Mouse (Mus musculus) limb, embryonic 12.5 days (tissue): ENCODE results near the gene Aspscr1. TPM values are rescaled to one million over a fixed set of nuclear protein-coding genes. Genes with fewer than 3 reads are reported as not detected.
"Not testable (repeated sequence)": the region's sequence is repeated elsewhere in the genome, so short reads cannot be mapped to it uniquely, and the experiment has no call there.

Source experiments
- ATAC-seq: fragments of 200-750 bp; cut with Nextera tagmentation; 2 replicates; pipeline ENCODE4 v1.8.0; 2017; ENCODE audit warnings: low read depth, moderate TSS enrichment; ENCODE audit not compliant: insufficient number of reproducible peaks, insufficient read depth, low FRiP score, low TSS enrichment
- H3K27ac ChIP-seq: fragments of 300-500 bp; sonication (generic); 2 replicates; pipeline ENCODE4 v1.5.1; 2016; ENCODE audit warnings: mild to moderate bottlenecking, moderate library complexity
- H3K27me3 ChIP-seq: fragments of 300-500 bp; sonication (generic); 2 replicates; pipeline ENCODE4 v1.6.1; 2016; ENCODE audit warnings: mild to moderate bottlenecking, moderate library complexity
- H3K36me3 ChIP-seq: fragments of 300-500 bp; sonication (generic); 2 replicates; pipeline ENCODE4 v1.6.1; 2016; ENCODE audit warnings: mild to moderate bottlenecking, moderate library complexity
- H3K4me1 ChIP-seq: fragments of 300-500 bp; sonication (generic); replicated peaks from 2 replicates; pipeline ENCODE4 v1.6.1; 2016
- H3K4me2 ChIP-seq: fragments of 300-500 bp; sonication (generic); 2 replicates; pipeline ENCODE4 v1.6.1; 2016; ENCODE audit warnings: mild to moderate bottlenecking, moderate library complexity
- H3K4me3 ChIP-seq: fragments of 300-500 bp; sonication (generic); replicated peaks from 2 replicates; pipeline ENCODE4 v1.5.1; 2016; ENCODE audit warnings: mild to moderate bottlenecking
- H3K9ac ChIP-seq: fragments of 300-500 bp; sonication (generic); replicated peaks from 2 replicates; pipeline ENCODE4 v1.6.1; 2016; ENCODE audit warnings: mild to moderate bottlenecking, moderate library complexity
- H3K9me3 ChIP-seq: fragments of 300-500 bp; sonication (generic); 2 replicates; pipeline ENCODE4 v1.6.1; 2016; ENCODE audit warnings: mild to moderate bottlenecking, moderate library complexity
- WGBS: fragments of 180-500 bp; shearing (Covaris S2); methylation state at CpG from one replicate; pipeline ENCODE4 v1.1.7; 2016; 5-methylcytosine and 5-hydroxymethylcytosine counted together
- polyA plus RNA-seq: library from polyadenylated mRNA; unstranded; fragments of >200 nt; fragmentation: Nextera tagmentation; extraction: Ambion mirVana; gene quantifications from 2 replicates; pipeline ENCODE4 v1.2.1, GENCODE M21; 2016

Aspscr1 gene
- polyA plus RNA-seq, 1 experiment from 2014 or later: 149 TPM

DNA sequence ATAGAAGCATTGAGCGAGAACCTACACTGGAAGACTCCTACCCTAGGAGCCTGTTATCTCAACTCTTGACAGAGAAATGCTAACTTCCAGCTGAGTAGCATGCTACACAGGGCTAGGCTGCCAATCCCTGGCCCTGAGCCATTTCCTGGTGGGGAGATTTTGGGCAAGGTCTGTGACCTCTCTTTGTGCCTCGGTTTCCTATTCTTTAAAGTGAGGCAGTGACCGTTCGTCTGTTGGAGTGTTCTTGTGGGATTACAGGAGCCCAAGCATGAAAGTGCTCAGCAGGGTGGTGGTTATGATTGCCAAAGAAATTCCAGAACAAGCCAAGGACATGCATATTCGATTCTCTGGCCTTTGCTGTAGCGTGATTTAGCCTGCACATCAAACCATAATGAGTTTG is 10.0 kb upstream of the Aspscr1 start:
- Histone ChIP-seq H3K4me1 (peaks cover 41% of the 10 kb centered on the region), H3K9me3 (no peaks in the 10 kb centered on the region), H3K4me2 (no peak overlapping the region), H3K9ac (no peak overlapping the region), H3K27me3 (peaks cover 67% of the 10 kb centered on the region), H3K4me3 (no peak overlapping the region), H3K27ac (no peak overlapping the region), H3K36me3 (no peaks in the 10 kb centered on the region)
- ATAC-seq: no peak
- WGBS: 78% methylated on average over 6 of the region's 6 CpGs

DNA sequence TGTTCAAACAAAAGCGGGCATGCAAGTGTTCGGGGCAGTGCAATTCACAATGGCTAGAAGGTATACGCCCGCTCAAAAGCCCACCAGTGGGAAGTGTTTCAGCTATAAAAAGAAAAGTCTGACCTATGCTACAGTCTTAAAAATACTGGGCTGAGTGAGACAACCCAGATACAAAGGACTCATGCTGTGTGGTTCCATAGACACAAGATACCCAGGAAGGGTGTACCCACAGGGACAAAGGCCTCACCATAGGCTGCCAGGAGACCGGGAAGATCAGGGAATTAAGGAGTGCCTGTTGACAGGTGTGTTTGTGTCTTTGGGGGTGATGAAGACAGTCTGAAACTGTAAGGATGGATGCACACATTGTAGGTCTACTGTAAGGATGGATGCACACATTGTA is 9.1 kb upstream of the Aspscr1 start:
- Histone ChIP-seq H3K4me2 (no peak overlapping the region), H3K4me3 (no peak overlapping the region), H3K4me1 (peaks cover 41% of the 10 kb centered on the region), H3K27ac (no peak overlapping the region), H3K36me3 (no peaks in the 10 kb centered on the region), H3K27me3 (peaks cover 58% of the 10 kb centered on the region), H3K9ac (no peak overlapping the region), H3K9me3 (no peaks in the 10 kb centered on the region)
- no peak for ATAC-seq
- WGBS: 91% methylated on average over 5 of the region's 5 CpGs

DNA sequence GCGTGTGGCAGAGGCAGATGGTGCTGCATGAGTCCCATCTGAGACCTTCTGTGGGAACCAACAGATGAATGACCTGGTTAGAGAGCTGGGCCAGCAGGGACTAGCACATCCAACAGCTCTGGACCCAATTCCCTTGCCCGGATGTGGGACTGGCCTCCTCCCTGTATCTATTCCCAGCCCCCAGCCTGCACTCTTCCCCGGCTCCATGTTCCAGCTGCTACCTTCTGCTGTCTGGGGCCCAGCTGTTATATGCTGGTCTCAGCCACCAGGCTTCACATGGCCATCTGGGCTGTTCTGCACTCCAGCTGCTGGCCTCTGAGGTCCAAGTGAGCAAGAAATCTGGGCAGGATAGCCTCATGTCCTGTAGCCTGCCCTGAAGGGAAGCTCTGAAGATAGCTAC is 7.4 kb upstream of the Aspscr1 start:
- Histone ChIP-seq H3K4me1 (peaks cover 26% of the 10 kb centered on the region), H3K27me3 (peaks cover 41% of the 10 kb centered on the region), H3K4me2 (no peak overlapping the region), H3K36me3 (no peaks in the 10 kb centered on the region), H3K9ac (no peak overlapping the region), H3K4me3 (no peak overlapping the region), H3K9me3 (no peaks in the 10 kb centered on the region), H3K27ac (no peak overlapping the region)
- no peak for ATAC-seq
- 66% methylated on average over 3 of the region's 3 CpGs for WGBS

DNA sequence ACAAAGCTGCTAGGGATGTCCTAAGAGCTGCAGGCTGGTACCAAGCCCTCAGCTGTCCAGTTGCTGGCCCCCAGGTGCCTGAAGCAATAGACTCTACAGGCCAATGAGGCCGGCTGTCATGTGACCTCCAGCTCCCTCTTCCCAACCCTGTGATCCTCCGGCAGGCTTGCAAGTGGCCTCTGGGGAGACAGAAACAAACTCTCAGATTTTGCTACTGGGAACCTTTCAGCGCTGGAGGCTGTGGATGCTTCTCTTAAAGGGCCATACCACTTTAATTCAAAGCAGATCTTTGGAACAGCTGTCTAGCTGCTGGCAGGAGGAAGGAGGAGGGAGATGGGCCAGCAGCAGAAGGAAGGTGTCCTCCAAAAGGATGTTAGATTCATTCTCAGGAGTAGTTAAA is 6.2 kb upstream of the Aspscr1 start:
- Histone ChIP-seq H3K9ac (no peak overlapping the region), H3K27ac (no peak overlapping the region), H3K27me3 (peaks cover 29% of the 10 kb centered on the region), H3K36me3 (no peaks in the 10 kb centered on the region), H3K4me1 (peaks cover 15% of the 10 kb centered on the region), H3K9me3 (no peaks in the 10 kb centered on the region), H3K4me2 (0 out of 2 replicates have a peak overlapping the region, but pooled peaks have one; percentile 17), H3K4me3 (no peak overlapping the region)
- 1% methylated on average over 3 of the region's 3 CpGs for WGBS
- ATAC-seq: no peak

DNA sequence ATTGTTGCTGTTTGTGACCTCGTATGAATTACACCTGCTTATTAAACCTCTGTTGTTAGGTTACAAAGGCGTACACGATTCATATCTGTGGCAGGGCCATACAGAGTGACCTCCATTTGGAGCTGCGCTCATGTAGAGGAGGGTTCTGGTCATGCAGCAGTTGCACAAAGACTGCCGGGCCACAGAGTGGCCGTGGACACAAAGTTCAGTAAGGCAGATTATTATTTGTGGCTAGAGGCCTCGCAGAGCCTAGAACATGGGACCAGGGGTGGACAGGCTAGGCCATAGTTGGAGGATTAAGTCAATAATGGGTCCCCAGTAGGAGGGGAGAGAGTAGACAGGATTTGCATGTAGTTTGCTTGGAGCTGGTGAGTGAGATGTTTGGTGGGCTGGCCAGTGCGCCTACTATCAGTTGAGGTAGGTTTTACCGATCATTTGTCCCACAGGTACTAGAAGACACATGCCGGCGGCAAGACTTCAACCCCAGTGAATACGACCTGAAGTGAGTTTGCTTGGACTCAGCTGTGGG is 885 bp downstream of the Aspscr1 start:
- ATAC-seq: peak; percentile 11; the same call in 1 of the 2 replicates
- Histone ChIP-seq H3K9me3 (no peaks in the 10 kb centered on the region), H3K27ac (peak overlapping the region; percentile 91)

DNA sequence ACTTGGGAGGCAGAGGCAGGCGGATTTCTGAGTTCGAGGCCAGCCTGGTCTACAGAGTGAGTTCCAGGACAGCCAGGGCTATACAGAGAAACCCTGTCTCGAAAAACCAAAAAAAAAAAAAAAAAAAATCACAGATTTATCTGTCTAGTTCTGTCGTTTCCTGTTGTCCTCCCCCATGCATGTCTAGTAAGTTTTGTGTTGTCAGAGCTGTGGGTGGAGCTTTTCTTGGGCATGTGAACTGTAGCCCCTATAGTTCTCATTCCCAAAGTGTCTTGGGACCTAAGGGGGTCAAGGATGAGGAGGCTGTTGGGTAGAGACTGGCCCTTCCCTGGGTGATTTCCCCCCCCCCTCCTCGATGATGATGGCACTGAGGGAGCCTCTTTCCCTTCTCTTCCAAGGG is 3.1 kb downstream of the Aspscr1 start:
- not testable (repeated sequence) for H3K4me2 ChIP-seq
- WGBS: 89% methylated on average over 5 of the region's 5 CpGs
- H3K36me3 ChIP-seq: peaks cover 51% of the 10 kb centered on the region

More for the DNA sequence above, 885 bp downstream of the Aspscr1 start:
- peaks cover 29% of the 10 kb centered on the region for H3K36me3 ChIP-seq
- peak overlapping the region; percentile 90 for H3K4me2 ChIP-seq
- peak overlapping the region; percentile 81 for H3K9ac ChIP-seq
- WGBS: 41% methylated on average over 12 of the region's 12 CpGs
- no peaks in the 10 kb centered on the region for H3K27me3 ChIP-seq
- peaks cover 19% of the 10 kb centered on the region for H3K4me1 ChIP-seq
- peak overlapping the region; percentile 75 for H3K4me3 ChIP-seq

DNA sequence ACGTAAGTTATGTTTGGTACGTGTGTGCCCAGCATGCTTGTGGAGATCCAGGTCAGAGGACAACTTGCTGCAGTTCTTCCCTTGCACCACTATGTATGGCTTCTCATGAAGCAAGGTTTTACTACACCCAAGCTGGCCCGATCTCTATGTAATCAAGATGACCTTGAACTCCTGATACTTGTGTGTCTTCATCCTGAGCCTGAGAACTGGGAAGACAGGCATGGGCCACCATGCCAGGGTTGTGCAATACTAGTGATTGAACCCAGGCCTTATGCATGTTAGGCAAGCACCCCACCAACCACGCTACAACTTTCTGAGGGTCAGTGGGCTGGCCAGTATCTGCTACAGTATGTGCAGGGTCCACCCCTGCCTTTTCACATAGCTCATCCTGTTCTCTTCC is 4.2 kb downstream of the Aspscr1 start:
- Histone ChIP-seq H3K9me3 (no peaks in the 10 kb centered on the region), H3K4me1 (peaks cover 19% of the 10 kb centered on the region), H3K27ac (no peak overlapping the region), H3K36me3 (peaks cover 57% of the 10 kb centered on the region), H3K4me2 (no peak overlapping the region), H3K27me3 (no peaks in the 10 kb centered on the region), H3K9ac (no peak overlapping the region), H3K4me3 (no peak overlapping the region)
- 92% methylated on average over 4 of the region's 4 CpGs for WGBS
- no peak for ATAC-seq

More for the DNA sequence above, 3.1 kb downstream of the Aspscr1 start:
- ATAC-seq, H3K27me3 ChIP-seq, H3K27ac ChIP-seq, H3K9me3 ChIP-seq, H3K4me3 ChIP-seq, H3K9ac ChIP-seq: not testable (repeated sequence)
- peaks cover 19% of the 10 kb centered on the region for H3K4me1 ChIP-seq

DNA sequence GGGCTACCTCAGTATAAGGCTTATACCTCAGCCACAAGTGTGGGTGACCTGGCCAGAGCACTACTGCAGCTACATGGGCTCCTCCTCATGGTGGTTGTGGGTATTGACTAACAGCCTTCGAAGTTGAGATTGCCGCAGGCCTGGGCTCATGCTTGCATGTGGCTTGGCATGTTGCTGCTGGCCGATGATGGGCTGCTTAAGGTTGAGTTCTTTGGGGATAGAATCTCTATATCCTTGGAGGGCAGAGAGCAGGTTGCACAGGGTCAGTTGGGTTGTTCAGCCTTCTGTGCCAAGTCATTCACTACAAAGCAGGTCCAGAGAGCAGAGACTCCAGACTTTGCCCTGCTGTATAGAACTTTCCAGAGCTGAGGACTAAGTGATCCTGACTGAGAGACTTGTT is 7.1 kb downstream of the Aspscr1 start:
- H3K9me3 ChIP-seq: no peaks in the 10 kb centered on the region
- no peak overlapping the region for H3K4me2 ChIP-seq
- no peak for ATAC-seq
- peaks cover 16% of the 10 kb centered on the region; the same call in 1 of the 2 replicates for H3K4me1 ChIP-seq
- no peak overlapping the region for H3K27ac ChIP-seq
- peaks cover 84% of the 10 kb centered on the region for H3K36me3 ChIP-seq
- WGBS: 81% methylated on average over 3 of the region's 3 CpGs
- no peak overlapping the region for H3K9ac ChIP-seq
- no peaks in the 10 kb centered on the region for H3K27me3 ChIP-seq
- H3K4me3 ChIP-seq: no peak overlapping the region

DNA sequence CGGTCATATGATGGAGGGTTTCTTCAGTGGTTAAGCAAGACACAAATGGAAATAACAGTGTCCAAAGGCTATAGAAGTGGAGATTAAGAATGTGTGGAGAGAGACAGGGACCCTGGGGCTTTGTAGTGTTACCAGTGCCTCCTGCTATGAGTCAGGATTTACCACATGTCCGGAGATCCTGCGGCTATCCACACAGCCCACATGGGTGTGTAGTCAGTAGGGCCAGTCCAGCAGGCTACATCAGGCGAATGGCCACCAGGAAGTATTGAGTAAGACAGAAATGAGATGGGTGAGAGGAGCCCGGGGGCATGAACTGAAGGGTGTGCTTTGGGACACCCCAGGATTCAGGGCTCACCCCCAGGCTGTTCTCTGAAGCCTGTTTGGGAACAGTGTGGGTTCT is 9.9 kb downstream of the Aspscr1 start:
- no peaks in the 10 kb centered on the region for H3K27me3 ChIP-seq
- no peaks in the 10 kb centered on the region for H3K9me3 ChIP-seq
- peaks cover 84% of the 10 kb centered on the region for H3K36me3 ChIP-seq
- no peak overlapping the region for H3K4me2 ChIP-seq
- H3K4me1 ChIP-seq: peaks cover 16% of the 10 kb centered on the region; the same call in 1 of the 2 replicates
- no peak for ATAC-seq
- no peak overlapping the region for H3K4me3 ChIP-seq
- H3K9ac ChIP-seq: no peak overlapping the region
- no peak overlapping the region for H3K27ac ChIP-seq
- 93% methylated on average over 5 of the region's 5 CpGs for WGBS

DNA sequence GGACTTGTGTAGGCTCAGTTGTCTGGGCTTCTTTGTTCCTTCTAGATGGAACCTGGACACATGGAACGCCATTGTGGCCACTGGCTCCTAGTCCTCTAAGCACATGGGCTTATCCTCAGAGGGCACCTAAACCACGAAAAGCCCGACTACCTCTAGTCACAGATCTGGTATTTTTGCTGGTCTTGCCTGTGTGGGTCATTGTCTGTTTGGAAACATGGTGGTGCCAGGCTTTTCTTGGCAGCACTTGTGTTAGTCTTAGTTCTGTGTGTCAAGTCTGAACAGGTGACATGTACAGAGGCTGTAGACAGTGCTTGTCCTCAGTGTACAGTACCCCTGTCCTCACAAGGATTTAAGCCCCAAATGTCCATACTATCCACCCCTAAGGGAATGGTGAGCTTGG is 10.8 kb downstream of the Aspscr1 start:
- no peak overlapping the region for H3K4me2 ChIP-seq
- 94% methylated on average over 3 of the region's 3 CpGs for WGBS

DNA sequence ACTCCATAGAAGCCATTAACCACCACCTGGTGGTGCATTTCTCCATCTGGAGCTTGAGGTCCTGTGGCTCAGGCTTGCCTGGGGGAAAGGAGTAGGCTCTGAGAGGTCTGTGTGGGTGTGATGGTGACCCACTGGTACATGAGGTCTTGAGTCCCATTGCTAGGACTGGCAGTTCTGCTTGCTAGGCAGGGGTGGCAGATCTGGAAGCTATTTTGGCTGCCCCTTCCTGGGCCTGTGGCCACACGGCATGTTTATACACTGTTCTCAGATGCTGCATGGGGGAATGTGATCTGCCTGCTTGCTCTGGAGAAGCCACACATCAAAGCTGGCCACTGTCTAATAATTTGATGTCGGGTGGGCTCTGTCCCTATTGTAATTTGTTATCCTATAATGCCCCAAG is 11.3 kb downstream of the Aspscr1 start:
- no peak overlapping the region for H3K9ac ChIP-seq
- H3K4me3 ChIP-seq: no peak overlapping the region
- no peak for ATAC-seq
- H3K27me3 ChIP-seq: no peaks in the 10 kb centered on the region
- no peaks in the 10 kb centered on the region for H3K9me3 ChIP-seq
- WGBS: 83% methylated on average over 2 of the region's 2 CpGs
- H3K4me2 ChIP-seq: no peak overlapping the region
- H3K36me3 ChIP-seq: peaks cover 84% of the 10 kb centered on the region
- H3K4me1 ChIP-seq: peaks cover 16% of the 10 kb centered on the region; the same call in 1 of the 2 replicates
- H3K27ac ChIP-seq: no peak overlapping the region

More for the DNA sequence above, 10.8 kb downstream of the Aspscr1 start:
- H3K9me3 ChIP-seq: no peaks in the 10 kb centered on the region
- H3K4me3 ChIP-seq: no peak overlapping the region
- no peaks in the 10 kb centered on the region for H3K27me3 ChIP-seq
- ATAC-seq: no peak
- peaks cover 84% of the 10 kb centered on the region for H3K36me3 ChIP-seq
- no peak overlapping the region for H3K27ac ChIP-seq
- H3K4me1 ChIP-seq: peaks cover 16% of the 10 kb centered on the region; the same call in 1 of the 2 replicates
- H3K9ac ChIP-seq: no peak overlapping the region

DNA sequence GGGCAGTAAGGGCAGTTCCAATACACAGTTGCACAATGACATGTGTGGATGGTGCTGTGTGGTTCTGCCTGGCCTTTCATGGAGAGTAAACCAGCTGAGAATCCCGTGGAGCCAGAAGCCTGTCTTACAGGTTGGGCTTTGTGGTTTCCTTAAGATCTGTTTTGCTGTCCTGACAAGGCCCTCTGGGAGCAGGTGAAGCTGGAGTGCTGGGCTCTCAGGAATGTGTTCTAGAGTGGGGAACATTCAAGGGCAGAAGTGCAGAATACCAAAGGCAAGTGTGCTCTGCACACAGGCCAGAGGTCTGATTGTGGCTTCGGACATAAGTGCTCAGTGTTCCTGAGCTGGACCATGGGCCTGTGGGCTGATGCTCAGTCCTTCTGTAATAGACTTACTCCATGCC is 11.9 kb downstream of the Aspscr1 start:
- H3K9ac ChIP-seq: no peak overlapping the region
- no peak overlapping the region for H3K4me2 ChIP-seq
- no peak overlapping the region for H3K4me3 ChIP-seq
- H3K9me3 ChIP-seq: no peaks in the 10 kb centered on the region
- H3K27ac ChIP-seq: no peak overlapping the region
- WGBS: 84% methylated on average over 2 of the region's 2 CpGs
- H3K27me3 ChIP-seq: no peaks in the 10 kb centered on the region
- H3K36me3 ChIP-seq: peaks cover 84% of the 10 kb centered on the region
- no peak for ATAC-seq
- H3K4me1 ChIP-seq: peaks cover 16% of the 10 kb centered on the region; the same call in 1 of the 2 replicates
